Mouse (Mus musculus): ENCODE measurements around the gene Dnaaf1.

Dnaaf1 gene

DNA sequence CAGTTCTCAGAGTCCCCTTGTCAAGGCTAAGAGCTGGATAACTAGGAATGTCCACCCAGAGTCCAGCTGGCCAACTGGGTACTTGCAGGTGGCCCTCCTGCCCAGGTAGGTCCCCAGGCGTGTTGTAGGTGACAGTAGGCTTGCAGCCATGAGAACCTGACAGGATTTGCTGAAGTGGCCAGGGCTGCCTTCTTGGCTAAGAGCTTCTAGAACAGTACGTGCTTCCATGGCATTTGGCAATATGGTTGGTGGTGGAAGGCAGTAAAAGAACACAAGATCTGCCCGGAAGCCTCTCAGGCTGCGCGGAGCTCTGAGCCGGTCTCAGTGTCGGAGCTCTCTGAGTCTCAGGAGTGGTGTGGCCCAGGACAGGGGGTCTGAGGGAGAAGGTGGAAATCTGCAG is 49.9 kb downstream of the Dnaaf1 start:
- DNase-seq: no peak

- no peak for DNase-seq
Measured at GRCm38 (mm10) chr8:119625788-119626187, 50.8 kb downstream of the Dnaaf1 start.

GRCm38 (mm10) chr8:119627199-119627598 is 52.2 kb downstream of the Dnaaf1 start:
- no peak for DNase-seq

DNA sequence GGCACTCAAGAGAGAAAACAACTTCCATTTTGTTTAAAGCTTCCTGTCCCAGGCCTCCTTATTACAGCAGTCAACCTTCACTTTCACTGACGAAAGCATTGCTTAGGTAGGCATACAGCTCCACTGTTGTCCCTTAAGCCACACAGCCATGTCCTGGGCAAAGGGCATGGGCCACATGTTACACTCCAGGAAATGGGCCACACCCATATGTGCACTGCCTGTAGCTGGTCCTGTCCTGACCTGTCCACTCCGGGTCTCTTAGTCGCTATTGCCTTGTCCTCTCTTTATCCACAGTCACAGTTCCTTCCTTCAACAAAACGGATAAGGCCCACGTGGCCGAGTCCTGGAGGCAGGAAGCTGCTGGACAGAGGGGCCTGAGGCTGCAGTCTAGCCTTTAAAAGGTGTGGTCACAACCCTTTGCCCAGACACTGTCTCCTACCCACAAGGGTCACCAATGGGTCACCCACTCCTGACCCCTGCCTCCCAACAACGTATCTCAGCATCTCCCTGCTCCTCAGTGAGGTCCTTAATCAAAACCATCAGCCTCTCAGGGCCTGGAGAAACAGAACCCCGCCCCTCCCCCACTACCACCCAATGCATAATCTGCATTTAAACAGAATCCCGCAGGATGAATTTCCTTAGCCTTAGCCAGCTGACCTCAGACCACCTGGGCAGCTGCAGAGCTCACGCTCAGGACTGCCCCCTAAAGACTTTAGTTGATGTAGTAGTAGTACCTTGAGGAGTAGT is 52.8 kb downstream of the Dnaaf1 start:
- no peak for DNase-seq

DNA sequence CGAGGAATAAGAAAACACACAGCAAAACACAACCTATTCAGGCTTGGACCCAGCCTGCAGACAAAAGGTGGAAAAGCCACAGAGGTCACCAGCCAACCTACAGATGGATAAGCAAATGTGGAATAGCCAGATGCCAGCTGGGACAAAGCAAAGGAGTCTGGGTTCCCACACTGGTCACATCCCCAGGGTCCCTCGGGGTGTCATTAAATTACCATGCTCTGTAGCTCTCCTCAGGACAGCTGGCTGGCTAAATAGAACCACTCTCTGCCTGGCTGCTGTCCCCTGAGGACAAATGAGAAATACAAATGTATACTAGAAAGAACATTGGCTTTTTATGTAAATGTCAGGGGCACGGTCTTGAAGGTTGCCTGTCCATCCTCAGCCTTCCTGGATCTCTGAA is 55.8 kb downstream of the Dnaaf1 start:
- DNase-seq: peak; percentile 78

- no peak for DNase-seq
Measured at GRCm38 (mm10) chr8:119632246-119632645, 57.2 kb downstream of the Dnaaf1 start.

DNA sequence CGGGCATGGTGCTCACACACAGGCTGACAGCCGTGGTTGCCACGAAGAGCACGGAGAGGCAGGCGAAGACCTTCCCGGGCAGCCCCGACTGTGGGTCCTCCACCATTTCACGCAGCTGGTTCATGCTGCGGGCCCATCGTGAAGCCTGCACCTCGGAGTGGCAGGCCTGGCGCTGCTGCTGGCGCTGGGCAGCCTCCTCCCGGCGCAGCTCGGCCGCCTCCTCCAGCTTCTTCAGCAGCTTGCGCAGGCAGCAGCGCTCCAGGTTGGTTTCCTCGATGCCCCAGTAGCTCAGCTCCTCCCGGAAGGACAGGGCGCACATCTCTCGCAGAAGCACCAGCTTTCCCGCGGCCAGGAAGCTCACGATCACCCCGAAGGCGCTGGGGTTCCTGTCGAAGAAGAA is 57.9 kb downstream of the Dnaaf1 start:
- DNase-seq: no peak

DNA sequence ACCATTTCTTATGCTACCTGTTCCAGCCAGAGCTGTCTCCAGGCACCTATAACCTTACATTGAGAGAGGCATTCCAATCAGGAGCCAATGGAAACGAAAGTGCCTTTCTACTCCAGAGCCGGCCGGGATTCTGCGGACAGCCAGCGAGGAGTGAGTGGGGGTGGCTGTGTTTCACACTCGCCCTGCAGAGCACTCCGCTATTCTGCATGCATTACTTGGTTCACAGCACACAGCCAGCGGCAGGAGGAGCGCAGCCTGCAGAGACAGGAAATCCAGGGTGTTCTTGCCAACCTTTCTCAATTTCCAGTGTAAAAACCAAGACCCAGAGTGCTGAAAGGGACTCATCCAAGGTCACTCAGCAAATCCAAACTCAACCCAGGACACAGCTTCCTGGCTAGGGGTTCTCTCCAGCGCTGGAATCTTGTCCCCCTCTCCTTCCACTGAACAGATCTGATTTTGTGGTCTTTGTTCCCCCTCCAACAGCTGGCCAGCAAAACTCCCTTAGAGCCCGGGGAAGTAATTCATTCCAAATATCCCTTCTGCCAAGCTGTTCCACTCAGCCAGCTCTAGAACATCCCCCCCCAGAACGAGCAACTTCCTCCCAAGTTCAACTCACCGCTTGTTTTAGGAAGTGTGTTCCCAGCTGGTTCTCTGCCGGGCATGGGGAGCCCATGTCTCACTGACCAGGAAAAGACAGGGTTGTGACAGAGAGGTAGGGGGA is 59.7 kb downstream of the Dnaaf1 start:
- peak; percentile 51 for DNase-seq

GRCm38 (mm10) chr8:119635378-119635777 is 60.3 kb downstream of the Dnaaf1 start, which contains the start of gene Kcng4:
Kcng4 (minus strand) TSS chr8:119635680.
- peak; percentile 55 for DNase-seq

DNA sequence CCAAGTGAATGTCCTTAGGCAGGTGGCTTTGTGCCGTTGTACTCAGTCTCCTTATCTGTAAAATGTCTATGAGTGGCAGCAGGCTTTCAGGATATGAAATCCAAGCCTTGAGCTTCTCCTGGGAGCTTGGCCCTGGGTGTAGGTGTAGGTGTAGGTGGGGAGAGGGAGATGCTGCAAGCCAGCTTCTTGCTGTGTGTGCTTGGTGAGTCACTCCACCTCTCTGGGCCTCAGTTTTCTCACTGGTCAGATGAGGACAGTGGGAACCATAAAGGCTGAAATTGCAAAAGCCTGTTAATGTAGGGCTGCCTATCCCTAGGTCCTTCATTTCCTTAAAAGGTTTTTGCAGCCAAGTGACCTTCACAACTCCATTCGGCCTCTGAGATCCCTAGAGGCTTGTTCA is 60.9 kb downstream of the Dnaaf1 start:
- DNase-seq: no peak

DNA sequence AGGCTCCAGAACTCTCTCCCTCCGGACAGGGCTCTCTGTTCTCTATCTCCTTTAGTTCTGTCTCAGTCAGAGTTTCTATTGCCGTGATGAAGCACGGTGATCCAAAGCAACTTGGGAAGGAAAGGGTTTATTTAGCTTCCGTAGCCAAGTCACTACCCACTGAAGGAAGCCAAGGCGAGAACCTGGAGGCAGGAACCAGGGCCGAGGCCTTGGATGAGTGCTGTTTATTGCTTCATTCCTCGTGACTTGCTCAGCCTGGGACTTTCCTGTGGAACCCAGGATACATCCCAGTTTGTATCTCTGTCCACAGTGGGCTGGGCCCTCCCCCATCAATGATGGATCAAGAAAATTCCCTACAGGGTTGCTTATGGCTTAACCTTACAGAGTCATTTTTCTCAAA is 61.7 kb downstream of the Dnaaf1 start:
- DNase-seq: no peak

- DNase-seq: no peak
Measured at GRCm38 (mm10) chr8:119637381-119637780, 62.3 kb downstream of the Dnaaf1 start.

DNA sequence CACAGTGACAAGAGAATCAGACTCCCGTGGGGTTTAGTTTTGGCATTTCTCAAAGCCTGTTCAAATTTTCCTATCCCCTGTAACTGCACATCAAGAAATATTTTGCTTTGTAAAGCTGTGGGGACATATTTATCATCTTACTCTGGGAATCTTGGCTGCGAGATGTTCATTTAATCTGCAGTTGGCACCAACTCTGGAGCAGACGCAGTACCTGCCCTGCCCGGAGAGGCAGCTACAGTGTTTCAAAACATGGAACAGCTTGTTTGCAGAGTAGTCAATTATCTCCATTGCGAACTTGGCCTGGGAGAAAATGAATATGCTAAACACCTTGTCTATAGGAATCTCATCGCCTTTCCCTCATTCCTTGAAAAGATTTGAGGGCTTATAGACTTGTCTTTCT is 63.2 kb downstream of the Dnaaf1 start:
- DNase-seq: no peak

DNA sequence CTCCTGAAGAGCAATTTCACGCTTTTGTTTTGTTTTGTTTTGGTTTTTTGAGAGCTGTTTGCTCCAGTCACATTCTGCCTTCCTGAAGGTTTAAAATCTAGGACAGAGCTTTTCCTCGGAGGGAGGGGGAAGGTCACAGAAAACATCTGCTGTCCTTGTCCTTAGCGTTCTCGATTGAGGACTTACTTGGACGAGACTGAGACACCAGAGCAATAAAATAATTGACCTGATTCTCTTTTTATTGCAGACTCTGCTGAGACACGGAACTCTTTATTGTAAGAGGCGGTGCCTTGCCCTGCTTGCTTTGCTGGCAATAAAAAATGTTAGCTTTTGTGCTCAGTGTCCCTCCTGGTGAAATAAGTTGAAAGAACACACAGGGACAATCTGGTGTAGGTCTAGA is 64.8 kb downstream of the Dnaaf1 start:
- DNase-seq: no peak

DNA sequence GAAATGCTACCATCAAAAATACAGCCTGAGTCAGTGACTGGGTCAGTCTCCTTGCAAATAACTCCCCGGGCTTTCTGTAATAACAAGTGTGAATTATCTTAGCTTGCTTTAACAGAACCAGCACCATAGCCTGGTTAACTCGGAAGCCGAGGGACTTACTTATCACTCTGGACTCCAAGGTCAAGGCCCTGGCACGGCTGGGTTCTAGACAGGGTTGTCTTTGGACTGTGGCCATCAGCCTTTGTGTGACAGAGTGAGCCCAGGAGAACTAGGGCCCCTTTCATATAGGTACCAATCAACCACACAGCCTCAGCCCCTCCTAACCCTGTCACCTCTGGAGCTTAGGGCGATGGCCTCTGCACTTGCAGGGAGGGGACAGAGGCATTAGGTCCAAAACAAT is 66.0 kb downstream of the Dnaaf1 start:
- DNase-seq: no peak

DNA sequence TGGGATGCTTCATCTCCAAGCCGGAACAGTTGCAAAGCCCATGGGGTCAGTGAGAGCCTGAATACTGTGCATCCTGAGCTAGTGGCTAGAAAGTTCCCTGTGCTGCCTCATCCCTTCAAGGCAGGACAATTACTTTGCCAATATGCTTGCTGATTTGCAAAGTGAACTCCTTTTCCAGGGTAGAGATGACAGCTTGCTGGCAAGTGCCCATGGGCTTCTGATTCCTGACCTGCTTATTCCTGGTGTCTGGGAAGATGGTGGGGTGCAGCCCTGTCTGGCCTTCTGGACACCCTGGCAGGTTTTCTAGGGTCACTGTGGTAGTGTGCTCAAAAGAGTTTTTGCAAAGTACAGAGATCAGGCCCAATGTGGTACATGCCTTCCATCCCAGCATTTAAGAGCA is 67.9 kb downstream of the Dnaaf1 start:
- DNase-seq: no peak

DNA sequence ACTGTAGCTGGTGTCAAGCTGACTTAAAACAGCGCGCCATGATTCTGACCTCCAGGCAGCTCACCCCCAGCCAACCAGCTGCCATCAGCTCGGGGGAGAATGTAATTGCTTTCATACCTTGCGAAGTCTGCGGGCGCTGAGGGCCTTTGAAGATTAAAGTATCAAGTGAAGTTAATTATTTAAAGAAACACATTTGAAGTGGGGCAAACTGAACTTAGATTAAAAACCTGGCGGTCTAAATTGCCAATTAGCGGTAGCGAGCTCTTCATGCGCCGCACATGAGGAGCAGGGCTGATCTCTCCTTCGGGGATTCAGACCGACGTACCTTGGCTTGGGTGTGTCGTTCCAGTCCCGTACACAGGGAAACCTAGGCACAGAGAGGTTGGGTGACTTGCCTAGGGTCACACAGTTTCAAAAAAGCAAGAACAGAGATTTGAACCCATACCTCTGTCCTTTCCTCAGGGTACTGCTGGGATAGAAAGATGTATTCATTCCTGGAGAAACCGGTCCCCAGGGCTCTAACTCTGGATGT is 69.5 kb downstream of the Dnaaf1 start:
- no peak for DNase-seq

DNA sequence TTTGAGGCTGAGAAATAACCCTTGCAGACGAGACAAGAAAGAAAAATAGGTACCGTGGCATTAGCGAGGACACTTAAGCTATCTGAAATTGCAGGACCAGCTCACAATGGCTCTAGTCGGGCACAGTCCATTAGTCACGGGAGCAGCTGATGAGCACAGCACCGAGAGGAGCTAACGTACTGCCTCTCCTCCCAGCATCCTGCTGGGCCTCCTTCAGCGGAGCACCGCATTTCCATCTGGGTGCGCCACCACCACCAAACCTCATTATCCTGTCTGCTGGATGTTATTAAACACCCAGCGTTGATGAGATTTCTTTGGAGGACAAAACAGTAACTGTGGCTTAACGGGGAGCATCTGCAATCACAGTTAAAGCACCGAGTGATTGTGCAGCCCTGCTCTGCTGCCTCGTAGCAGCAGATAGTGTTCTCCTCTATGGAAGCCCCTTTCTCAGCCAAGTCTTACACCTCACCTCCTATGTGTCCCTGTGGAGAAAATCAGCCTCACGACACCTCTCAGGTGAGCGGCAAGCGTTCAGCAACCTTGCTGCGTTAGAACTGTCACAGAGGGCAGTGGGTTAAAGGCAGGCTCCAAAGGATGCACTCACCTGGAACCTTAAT is 70.1 kb downstream of the Dnaaf1 start:
- DNase-seq: no peak

DNA sequence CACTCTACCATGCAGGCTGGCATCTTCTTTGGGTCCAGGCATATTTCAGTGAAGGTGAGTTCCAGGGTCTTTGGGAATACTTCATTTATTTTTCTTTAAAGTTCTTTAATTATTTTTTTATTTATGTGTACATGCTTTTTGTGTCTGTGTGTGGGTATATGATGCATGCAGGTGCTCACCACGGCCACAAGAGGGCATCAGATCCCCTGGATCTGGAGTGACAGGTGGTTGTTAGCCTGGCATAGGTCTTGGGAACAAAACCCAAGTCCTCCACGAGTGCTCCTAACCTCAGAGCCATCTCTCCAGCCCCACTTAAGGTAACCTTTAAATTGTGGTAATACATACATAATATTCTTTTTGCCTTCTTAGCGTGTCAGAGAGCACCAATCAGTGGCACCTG is 71.2 kb downstream of the Dnaaf1 start:
- no peak for DNase-seq

DNA sequence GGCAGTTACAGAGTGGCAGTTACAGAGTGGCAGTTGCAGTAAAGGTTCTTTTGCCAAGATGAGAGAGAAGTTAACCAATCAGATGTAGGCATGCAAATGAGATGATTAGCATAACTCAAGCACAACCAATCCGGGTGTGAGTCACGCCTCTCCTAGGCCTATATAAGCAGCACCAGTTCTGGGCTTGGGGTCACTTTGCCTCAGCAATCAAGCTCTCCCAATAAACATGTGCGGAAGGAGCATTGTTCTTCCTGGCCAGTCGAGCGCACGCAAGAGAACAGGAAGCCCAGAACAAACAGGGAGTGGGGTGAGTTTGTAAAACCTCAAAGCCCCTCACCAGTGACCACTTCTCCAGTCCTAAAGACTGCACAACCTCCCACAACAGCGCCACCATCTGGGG is 71.8 kb downstream of the Dnaaf1 start:
- DNase-seq: no peak
